Mouse (Mus musculus) spleen, adult 12 weeks (tissue): ENCODE measurements around the gene Trat1.

Source experiments
- DNase-seq: peaks from one replicate; pipeline ENCODE4 v3.0.0; 2022; ENCODE audit warnings: low spot score

Gene Trat1

DNA sequence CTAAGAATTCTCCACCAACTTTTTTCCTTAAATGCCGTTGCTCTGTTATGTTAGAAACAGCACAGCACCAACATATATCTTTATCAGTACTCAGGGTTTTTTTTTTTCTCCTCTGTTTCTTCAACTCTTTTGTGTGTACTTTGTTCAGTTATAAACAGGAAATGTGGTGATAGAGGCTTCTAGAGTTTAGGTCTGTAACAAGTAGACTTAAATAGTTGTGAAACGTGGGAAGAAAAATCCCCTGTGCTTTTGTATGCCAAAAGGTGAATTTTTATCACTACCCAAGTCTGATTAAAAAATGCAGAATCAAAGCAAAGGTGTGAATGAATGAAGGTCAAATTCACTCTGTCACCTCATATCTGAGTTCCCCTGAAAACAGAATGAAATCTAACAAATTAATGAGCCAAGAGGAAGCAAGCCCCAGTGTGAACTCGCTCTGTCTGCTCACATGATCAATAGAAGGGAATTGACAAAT is at the start of gene Trat1:
Trat1 (minus strand) TSS at position 51 of the 475 bp plus-strand sequence.
- DNase-seq = no peak

DNA sequence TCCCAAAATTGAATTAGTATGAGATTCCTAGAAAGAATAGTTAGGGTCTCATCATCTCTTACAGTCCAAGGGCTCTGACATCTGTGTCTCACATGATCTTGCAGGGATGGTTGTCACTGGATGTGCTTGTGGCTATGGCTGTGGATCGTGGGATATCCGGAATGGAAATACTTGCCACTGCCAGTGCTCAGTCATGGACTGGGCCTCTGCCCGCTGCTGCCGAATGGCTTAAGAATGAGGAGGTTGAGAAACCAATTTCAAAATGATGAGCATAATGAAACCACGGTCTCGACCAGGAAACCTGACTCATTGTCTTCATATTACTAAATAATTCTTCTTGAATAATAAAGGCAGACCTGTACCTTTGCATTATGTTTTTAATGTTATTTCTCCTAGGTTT is 46.7 kb upstream of the Trat1 start:
- DNase-seq = no peak

DNA sequence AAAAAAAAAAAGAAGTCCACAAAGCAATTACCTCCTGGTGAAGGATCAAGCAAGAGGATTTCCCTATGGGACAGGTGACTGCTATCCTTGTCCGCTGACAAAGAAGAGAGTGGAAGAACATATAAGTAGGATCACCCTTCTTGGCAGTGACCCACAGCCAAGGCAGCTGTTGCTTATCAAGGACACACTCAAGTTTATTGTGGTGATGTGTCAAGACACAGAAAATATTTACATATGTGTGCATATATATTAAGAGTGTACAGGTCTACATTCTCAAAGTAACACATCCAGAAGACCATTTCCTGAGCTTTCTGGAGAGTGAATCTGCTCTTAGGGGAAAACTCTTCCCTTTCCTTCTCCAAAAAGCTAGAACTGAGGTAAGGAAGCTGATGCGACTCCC is 44.9 kb upstream of the Trat1 start, which contains the start of gene Retnlb:
Retnlb (plus strand) TSS at position 162 of the 400 bp plus-strand sequence.
- no peak for DNase-seq

DNA sequence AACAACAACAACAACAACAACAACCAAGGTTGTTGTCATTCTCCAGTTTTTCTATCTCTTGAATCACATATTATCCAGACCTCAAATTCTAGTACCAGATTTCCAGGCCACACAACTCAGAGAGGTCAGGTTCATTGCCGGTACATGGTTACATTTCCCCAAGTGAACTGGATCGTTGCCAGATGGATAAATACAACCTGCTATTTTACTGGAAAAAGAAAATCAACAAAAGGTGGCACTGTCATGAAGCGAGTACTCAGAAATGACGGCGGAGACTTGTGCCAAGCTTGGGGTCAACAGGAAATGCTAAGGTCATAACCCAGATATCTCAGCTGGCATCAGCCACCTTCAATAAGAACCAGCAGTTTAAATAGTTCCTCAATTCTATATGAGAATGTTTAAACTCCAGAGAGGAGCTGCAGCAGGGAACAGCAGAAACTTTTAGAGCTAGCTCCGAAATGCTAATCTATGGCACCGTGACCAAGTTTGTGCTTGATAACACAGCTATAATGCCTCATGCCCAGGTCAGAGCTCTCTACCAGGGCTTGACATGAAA is 40.1 kb upstream of the Trat1 start:
- no peak for DNase-seq

DNA sequence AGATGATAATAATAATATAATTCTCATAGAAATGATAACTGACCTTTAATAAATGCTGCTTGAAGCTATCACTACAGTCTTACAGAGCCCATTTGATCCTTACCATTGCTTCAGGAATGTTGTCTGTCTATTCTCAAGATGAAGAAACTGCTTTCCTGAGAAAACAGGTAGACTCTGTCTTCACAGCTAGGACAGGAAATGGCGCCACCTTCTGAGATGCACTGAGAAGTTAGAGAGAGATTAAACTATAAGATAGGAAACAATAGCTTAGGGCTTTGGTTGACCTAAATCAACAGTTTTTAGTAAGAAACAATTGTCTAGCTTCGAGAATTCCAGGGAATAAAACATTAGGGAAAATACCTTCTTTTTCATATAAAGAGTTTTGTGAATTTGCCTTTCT is 37.6 kb upstream of the Trat1 start:
- no peak for DNase-seq

DNA sequence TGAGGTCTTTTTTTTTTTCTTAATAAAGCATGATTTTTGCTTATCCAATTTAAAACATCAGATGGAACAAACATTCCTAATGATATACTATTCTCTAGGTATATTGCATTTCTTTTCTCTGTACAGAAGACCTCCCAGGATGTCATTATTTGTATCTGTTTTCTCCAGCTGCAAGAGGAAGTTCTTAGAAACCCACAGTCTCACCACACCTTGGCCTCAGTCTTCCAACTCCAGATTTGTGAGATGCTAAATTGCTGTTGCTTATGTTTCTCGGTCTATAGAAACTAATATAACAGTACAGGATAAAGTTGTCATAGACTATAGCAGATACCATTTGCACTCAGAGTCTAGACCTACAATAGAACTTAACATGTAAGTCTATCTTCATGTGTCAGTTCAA is 34.7 kb upstream of the Trat1 start:
- DNase-seq = no peak

DNA sequence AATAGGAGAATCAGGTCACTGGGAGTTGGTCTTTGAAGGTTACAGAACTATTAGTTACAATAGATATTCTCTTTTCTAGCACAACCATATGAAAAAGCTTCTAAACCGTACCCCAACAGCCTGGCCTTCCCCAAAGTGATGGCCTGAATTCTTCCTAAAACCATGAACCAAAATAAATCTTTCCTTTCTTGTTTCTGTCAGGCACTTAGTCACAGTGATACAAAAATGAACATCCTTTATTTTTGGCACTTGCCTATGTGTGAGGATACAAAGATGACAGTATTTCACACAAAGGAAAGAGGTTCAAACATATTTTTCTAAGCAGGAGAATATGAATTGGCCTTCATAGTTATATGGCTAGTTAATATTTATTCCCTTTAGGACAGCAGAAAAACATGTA is 33.6 kb upstream of the Trat1 start:
- DNase-seq = no peak

DNA sequence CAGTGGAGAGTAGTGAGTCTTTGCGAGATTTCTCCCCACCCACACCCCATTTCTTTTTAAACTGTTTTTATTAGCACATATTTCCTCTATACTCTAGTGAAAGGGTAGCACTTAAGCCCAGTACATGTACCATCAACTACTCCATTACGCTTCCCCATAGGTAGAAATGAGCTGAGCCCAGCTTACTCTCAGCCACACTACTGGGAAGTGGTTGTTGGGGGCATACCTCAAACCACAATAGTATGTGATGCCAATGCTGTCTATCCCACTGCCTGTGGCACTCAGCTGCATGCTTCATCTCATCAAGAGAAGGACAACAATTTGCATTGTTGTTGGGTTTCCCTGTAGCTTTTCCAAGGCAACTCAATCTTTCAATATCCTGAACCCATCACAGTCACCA is 29.1 kb upstream of the Trat1 start:
- no peak for DNase-seq

DNA sequence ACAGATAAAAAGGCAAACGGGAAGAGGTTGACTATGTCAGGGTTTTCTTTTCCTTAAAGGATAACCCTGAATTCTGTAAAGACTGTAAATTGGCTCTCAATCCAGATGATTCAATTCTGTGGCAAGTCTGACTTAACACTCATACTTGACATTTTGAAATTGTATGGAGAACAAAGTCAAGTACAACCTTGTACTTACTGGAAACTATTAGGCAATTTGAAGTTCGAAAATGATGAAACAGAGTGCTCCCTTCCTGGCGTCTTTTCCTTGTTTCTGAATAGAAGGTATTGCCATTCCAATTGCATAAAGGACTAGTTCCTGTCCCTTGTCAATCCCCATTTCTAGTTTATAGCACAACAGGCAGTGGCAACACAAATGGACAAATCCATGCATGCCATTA is 27.6 kb upstream of the Trat1 start:
- no peak for DNase-seq

DNA sequence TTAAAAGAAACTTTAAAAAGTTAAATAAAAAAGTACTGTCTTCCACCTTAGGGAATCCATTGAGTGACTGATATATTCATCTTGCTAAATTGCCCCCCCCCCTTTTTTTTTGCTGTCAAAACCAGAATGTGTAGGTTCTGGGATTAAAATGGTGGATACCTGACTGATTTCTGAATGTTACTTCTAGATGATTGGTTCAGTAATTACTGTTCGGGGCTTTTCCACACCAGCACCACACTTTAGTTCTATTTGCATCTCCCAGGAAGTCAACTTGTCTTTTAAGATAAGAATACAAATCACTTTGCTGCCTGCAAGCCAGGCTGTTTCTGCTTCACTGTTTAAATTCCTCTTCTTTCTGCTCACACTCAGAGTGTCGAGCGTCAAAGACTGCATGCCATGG is 26.5 kb upstream of the Trat1 start:
- DNase-seq = no peak

DNA sequence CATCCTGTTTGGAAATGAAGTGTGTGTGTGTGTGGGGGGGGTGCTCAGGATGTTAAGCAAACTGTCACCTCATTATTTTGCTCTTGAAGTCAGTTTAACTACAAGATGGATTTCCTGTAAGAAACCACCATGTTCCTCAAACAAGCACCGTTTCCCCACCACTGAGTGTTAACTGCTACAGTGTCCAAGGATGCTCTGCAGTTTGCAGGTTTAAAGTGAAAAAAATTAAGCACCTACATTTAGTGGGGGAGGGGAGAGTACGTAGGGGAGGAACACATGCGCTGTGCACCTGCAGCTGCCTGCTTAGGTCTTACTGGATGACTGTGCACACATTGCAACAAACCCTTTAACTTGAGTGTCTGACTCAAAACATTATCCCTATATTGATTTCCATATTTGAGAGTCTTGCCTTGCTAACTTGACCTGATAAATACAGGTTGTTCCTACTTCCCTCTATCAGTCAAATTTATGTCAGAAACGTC is 16.9 kb upstream of the Trat1 start:
- DNase-seq = no peak

DNA sequence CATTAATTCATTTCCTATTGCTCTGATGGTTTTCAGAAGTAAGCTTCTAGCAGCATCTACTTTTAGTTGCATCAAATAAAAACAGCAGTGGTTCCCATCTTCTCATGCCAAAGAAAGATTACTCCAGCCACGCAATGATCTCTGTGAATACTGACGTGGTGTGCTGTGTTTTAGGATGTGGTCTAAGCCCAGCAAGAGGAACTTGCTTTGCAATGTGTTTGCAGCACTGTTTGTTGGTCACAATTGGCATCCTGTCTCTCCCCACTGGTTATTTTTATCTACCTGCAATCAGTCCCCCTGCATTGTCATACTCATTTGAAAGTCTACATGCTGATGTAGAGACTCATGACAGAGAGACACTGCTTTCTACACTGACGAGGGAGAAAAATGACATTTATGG is 14.4 kb upstream of the Trat1 start:
- no peak for DNase-seq

DNA sequence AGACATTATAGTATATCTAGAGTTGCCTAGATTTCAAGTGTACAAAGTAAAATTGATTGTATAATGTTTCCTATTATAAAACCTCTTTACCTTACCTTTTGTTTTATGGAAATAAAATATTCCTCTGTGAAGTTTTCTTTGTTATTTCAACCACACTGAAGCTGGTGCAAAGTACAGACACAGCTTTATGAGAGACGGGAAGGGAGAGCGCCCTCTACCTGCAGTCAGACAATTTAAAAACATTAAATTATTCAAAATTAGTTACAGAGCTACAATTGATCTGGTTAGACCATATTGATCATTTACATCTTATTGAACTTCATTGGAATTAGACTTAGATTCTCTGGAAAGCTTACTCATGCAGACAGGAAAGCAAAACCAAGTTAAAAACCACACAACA is 5.4 kb upstream of the Trat1 start:
- no peak for DNase-seq

DNA sequence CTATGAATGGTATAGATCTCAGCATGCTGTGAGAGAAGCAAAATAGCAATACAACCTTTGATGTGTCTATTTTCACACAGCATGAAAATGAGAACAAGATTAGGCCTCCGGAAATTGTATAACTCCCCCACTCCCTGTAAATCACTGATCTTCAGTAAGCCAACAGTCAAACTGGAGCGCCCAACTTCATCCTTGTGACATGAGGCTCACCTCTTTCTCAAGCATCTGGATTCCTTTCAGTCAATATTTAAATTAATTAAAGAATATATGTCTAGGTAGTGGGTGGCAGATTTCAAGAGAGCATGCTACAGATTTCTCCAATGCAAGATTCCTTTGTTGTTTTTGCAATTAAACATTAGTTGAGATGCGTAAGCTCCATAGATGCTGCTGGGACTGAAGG is 2.6 kb downstream of the Trat1 start:
- DNase-seq = no peak

DNA sequence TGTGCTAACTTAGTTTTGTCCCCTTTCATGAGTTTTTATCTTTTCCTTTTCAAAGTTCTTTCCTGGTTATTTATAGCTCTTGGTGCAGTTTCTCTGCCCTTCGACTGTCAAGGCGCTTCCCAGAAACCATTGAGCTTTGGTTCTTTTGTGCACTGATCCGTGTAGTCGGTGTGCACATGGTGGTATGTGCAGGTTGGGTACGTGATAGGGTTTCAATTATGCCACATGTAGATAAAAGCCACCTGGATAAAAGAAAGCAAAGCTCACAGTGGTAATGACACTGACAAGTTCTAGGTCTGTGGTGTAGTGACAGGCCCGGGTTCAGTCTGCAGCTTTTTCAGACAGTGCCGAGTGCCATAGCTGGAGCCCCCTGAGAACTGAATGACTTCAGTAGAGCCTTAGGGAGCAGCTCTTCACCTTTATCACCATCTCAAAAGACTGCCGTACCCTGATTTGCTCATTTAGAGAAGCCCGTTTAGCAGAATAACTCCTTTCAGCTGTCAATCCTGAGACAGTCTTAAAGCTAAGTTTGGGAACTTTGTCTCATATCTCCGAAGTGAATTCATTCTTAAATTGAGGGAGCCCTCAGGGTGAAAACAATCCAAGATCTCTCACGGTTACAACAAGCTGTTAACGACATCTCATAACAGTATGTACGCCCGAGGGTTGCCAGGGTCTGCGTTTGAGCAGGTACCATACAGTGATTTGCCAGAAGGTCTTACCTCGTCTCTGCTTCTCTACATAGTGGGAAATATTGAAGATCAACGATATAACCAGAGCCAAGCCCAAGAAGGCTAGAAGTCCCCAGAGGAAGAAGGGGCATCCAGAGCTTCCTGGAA is 11.0 kb downstream of the Trat1 start:
- DNase-seq = no peak

DNA sequence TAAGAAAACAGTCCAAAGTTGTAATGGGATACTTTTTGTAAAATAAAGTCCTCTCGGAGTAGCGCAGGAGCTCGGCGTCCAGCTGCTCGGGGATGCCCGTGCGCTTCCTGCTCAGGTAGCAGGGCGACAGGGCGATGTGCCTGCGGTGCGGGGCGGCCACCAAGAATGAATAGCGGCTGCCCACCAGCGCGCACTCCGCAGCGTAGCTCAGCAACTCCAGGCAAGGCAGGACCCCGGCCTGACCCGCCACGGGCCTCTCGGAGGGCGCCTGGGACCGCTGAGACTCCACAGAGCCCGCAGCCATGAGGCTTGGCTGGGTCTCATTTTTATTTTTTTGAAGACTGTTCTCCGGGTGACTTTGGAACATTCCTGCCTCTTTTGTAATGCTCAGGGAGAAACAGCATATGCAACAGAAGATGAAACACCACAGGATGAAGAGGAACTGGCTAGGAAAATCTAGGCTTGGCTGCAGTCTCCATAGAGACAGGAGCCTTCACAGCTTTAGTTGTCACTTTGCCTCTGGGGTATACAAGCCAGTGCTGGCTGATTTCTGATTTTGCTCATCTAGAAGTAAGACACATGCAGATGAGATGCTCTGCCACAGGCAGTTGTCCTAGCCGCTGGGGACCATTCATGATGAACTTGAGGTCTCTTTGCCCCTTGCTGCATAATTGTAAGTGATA is 21.5 kb downstream of the Trat1 start:
- no peak for DNase-seq

DNA sequence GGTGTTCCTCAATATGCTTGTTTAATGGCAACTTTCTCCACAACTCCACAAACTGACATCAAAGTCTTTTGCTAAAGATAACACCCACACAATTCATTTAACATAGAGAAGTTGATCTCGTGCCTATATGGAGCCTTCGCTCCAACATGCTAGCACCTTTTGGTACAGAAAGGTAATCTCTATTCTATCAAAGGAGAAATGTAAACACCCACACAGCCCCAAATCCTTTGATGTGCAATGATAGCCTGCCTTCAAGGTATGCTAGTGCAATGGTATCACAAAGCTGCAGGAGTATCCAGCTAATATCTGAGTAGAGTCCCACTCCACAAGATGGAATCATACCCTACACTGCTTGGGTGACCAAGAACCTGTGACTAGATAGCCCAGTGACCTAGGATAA is 26.4 kb downstream of the Trat1 start:
- DNase-seq = no peak

DNA sequence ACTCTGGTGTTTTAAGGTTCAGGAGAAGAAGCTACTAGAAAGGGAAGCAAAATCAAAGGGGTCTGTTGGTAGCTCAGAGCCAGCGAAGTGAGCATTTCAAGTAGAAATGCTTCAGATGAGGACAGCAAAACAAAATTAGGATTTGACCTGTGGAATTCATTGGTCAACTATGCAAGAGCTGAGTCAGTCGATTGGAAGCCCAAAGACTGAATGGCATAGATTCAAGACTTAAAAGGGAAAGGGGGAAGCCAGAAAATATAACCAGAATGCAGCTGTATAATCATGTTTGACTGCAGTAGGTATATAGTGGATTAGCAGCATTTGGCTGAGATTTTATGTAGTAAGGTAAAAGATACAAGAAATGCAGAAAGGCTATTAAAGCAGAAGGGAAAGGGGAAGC is 26.8 kb downstream of the Trat1 start:
- no peak for DNase-seq

DNA sequence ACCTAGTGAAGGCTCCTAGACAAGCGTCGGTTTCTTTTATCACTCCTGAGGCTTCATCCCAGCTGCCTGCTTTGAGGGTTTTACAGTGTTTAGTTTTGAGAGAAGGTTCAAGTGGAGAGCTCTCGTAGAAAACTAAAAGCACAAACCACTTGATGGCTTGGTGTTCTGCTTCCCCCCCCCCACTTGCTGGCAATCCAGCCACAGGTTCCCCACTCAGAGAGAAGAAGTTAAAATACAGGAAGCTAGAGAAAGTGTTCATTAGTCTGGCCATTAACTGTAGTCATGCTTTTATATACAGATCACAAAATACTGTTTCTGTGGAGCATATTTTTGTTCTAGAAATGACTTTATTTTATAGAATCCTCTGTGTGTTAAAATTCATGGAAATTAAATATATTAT is 30.3 kb downstream of the Trat1 start:
- DNase-seq = no peak

DNA sequence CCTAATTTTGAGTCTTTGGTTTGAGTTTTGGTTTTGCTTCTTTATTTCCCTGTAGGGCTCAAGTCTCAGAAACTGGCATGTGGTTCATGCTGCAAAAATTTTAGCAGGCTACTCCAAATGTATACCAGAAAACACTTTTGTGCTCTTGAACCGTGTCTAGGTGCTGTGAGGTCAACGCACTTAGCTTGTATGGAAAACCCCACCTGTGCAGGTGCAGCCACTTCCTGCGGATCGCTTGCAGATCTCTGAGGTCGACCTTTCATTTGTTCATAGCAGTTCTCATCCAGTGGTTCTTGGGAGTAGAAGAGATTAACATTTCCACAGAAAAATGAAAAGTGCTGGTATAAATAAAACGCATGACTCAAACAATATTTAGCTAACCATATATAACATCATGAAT is 31.8 kb downstream of the Trat1 start:
- DNase-seq = no peak

DNA sequence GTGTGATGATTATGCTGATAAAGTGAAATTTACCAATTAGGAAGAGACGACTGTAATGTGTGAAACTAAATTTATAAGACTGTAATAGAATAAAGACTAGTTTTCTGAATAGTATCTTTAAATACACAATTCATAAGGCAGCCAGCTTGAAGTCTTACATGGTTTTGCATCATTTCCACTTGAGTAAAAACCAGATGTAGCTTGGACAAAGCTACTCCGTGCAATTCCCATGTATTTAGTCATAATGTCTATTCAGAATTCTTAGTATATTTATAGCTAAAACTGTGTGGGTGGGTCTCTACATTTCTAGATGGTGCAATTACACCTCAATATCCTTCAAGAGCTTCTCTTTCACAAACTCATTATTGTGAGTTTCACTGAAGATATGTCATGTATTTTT is 33.4 kb downstream of the Trat1 start:
- DNase-seq = no peak

DNA sequence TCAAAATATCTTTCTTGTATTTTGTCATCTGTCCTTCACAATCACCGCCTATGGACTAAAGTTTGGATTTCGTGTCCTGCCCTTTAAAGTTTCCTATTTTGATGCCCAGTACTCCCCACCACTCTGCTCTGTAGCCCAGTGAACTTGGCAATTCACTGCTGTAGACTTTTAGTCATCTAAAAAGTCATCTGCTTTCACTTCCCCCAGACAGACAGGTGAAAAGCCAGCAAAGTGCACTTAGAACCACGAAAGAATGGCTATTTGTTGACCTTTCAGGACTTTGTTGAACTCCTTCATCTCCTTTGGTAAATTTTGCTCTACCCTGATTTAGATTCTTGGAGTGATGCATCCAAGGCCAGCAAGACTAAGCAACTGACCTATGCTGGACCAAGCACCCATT is 34.9 kb downstream of the Trat1 start:
- DNase-seq = no peak

DNA sequence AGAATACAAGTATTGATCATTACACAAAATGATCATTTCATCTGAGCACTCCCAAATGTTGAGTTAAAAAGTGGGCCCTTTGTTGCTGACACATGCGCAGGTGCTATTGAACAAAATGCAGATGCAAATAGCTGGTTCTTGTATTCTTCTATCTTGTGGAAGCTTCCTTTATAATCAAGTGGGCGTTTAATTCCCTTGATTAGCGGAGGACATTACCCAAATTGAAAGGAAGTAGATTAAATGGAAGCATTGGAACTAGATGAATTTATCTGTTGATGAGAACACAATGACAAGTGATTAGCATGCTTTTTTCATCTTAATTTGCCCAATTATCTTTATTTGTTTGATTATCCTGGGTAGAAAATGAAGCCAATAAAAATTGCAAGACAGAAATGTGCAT is 51.6 kb downstream of the Trat1 start:
- no peak for DNase-seq
